22 mouse cellular contexts compared by ENCODE assay signal in the genomic region with DNA sequence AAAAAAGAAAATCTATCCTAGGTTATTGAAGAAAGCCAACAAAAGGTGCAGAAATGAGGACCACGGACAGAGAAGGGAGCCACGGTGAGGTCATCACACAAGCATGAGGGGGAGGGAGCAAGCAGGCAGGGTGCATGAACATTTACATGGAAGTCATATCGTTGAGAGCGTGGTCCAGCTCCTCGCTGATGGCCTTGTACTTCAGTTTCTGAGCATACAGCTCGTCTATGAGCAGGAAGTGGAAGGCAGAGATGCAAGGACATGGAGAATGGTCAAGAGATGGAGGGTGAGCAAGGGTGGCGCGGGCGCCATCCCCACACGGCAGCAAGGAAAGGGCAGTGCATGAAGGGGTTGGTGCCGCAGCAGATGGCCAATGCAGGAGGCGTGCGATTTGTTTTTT. TPM values are rescaled to one million over a fixed set of nuclear protein-coding genes. Genes with fewer than 3 reads are reported as not detected.
DNase-seq lines count a peak whose midpoint lies in the region; ATAC-seq and TF ChIP-seq lines count a peak whose summit lies in the region.
"Had no signal": no experiment of that assay in that cellular context is flagged by ENCODE, and none has a peak within 500 bp of the region (broad histone marks: within the 10 kb centered on the region; RNA-seq: fewer than 3 reads in every experiment).

No protein-coding gene starts in this region.

- H3K36me3 ChIP-seq in heart, adult 2 months (ENCODE audit: control insufficient read depth, insufficient read depth, low read length), result peaks cover 54% of the 10 kb centered on the region
- peaks cover 98% of the 10 kb centered on the region for H3K36me3 ChIP-seq in liver, embryonic 12.5 days
- peaks cover 66% of the 10 kb centered on the region for H3K36me3 ChIP-seq in liver, embryonic 11.5 days (ENCODE audit: control insufficient read depth, insufficient read depth, low read length)
- peaks cover 100% of the 10 kb centered on the region for H3K36me3 ChIP-seq in megakaryocyte, embryonic 14.5 days (replicated peaks; ENCODE audit: low read length)

- WGBS in heart, adult 2 months, result 70% methylated on average over 13 of the region's 13 CpGs
- 87% methylated on average over 13 of the region's 13 CpGs for WGBS in liver, embryonic 12.5 days (ENCODE audit: insufficient replicate concordance)
- 91% methylated on average over 13 of the region's 13 CpGs for WGBS in liver, embryonic 11.5 days

- H3K27me3 ChIP-seq in heart, adult 2 months (ENCODE audit: control insufficient read depth, insufficient read depth, low read length), result no peaks in the 10 kb centered on the region
- no peaks in the 10 kb centered on the region for H3K27me3 ChIP-seq in liver, embryonic 12.5 days (replicated peaks)
- H3K27me3 ChIP-seq in liver, embryonic 11.5 days (replicated peaks; ENCODE audit: control insufficient read depth, insufficient read depth, low read length), result no peaks in the 10 kb centered on the region
- H3K27me3 ChIP-seq in megakaryocyte, embryonic 14.5 days (replicated peaks), result no peaks in the 10 kb centered on the region
- H3K27me3 ChIP-seq: CH12.LX; embryonic facial prominence, embryonic 13.5 days; forebrain, embryonic 12.5 days; hindbrain, embryonic 12.5 days; Patski had no signal

- TF ChIP-seq POLR2A in heart, adult 2 months (IDR thresholded peaks at IDR 0.05; ENCODE audit: insufficient read depth, low read depth, low read length), result 0 out of 2 replicates have a peak, but pooled peaks have one; percentile 33

- DNase-seq in heart, adult 2 months, result no peak
- no peak for DNase-seq in heart, postnatal 10 days
- no peak for DNase-seq in liver, embryonic 11.5 days (ENCODE audit: low spot score)
- DNase-seq: adrenal gland, adult 2 months; adrenal gland, postnatal 25 days; cerebellum, adult 18-20 months; cerebellum, adult 9-11 months; cerebellum, postnatal 36 days; gastrocnemius, postnatal 14 days; heart, postnatal 36 days had no signal

- peaks cover 5% of the 10 kb centered on the region for H3K4me1 ChIP-seq in heart, adult 2 months (ENCODE audit: control insufficient read depth, insufficient read depth, low read length)
- peaks cover 27% of the 10 kb centered on the region for H3K4me1 ChIP-seq in liver, embryonic 12.5 days
- peaks cover 18% of the 10 kb centered on the region for H3K4me1 ChIP-seq in liver, embryonic 11.5 days (replicated peaks; ENCODE audit: control insufficient read depth, insufficient read depth, low read length)
- peaks cover 90% of the 10 kb centered on the region for H3K4me1 ChIP-seq in megakaryocyte, embryonic 14.5 days
- H3K4me1 ChIP-seq: embryonic facial prominence, embryonic 13.5 days; forebrain, embryonic 12.5 days; hindbrain, embryonic 12.5 days had no signal

- H3K4me2 ChIP-seq in liver, embryonic 12.5 days, result no peak overlapping the region
- no peak overlapping the region for H3K4me2 ChIP-seq in liver, embryonic 11.5 days
- H3K4me2 ChIP-seq: embryonic facial prominence, embryonic 13.5 days; forebrain, embryonic 12.5 days; hindbrain, embryonic 12.5 days had no signal

- no peak overlapping the region for H3K4me3 ChIP-seq in heart, adult 2 months
- no peak overlapping the region for H3K4me3 ChIP-seq in liver, embryonic 12.5 days
- H3K4me3 ChIP-seq in liver, embryonic 11.5 days (ENCODE audit: low read depth, low read length), result no peak overlapping the region
- peak overlapping the region; percentile 65 for H3K4me3 ChIP-seq in megakaryocyte, embryonic 14.5 days (replicated peaks)
- H3K4me3 ChIP-seq: embryonic facial prominence, embryonic 13.5 days; forebrain, embryonic 12.5 days; hindbrain, embryonic 12.5 days had no signal

- TF ChIP-seq CTCF in heart, adult 2 months (IDR thresholded peaks at IDR 0.05), result no peak

- H3K27ac ChIP-seq in heart, adult 2 months, result no peak overlapping the region
- 0 out of 2 replicates have a peak overlapping the region, but pooled peaks have one; percentile 55 for H3K27ac ChIP-seq in liver, embryonic 12.5 days
- no peak overlapping the region for H3K27ac ChIP-seq in liver, embryonic 11.5 days (ENCODE audit: low read depth, low read length)
- H3K27ac ChIP-seq: embryonic facial prominence, embryonic 13.5 days; forebrain, embryonic 12.5 days; hindbrain, embryonic 12.5 days had no signal

- intact Hi-C loops in heart, adult 2 months (cut with DNase I), result no loop called here
- intact Hi-C loops in heart, postnatal 10 days (cut with DNase I), result no loop called here

- no peak for ATAC-seq in liver, embryonic 12.5 days
- no peak for ATAC-seq in liver, embryonic 11.5 days (replicated peaks; ENCODE audit: low FRiP score)
- ATAC-seq in megakaryocyte, adult 5-6 weeks (ENCODE audit: poor library complexity, severe bottlenecking), result no peak
- ATAC-seq: activated CD4-positive, CD25-positive, alpha-beta regulatory T cell, adult 4 months; forebrain, embryonic 16.5 days; hindbrain, embryonic 16.5 days; inflammation-experienced regulatory T-cells, adult 6 months; Patski had no signal

- TF ChIP-seq EP300 in heart, adult 2 months (IDR thresholded peaks at IDR 0.05; ENCODE audit: insufficient read depth, low read depth, low read length), result 0 out of 2 replicates have a peak, but pooled peaks have one; percentile 51

- H3K9ac ChIP-seq in heart, adult 2 months (ENCODE audit: low read depth, low read length), result no peak overlapping the region
- H3K9ac ChIP-seq in liver, embryonic 12.5 days, result no peak overlapping the region
- H3K9ac ChIP-seq in liver, embryonic 11.5 days (ENCODE audit: low read depth, low read length), result no peak overlapping the region
- H3K9ac ChIP-seq: embryonic facial prominence, embryonic 13.5 days; forebrain, embryonic 12.5 days; hindbrain, embryonic 12.5 days had no signal

- H3K9me3 ChIP-seq in liver, embryonic 12.5 days (replicated peaks), result peaks cover under 1% of the 10 kb centered on the region; the same call in 1 of the 2 replicates
- no peaks in the 10 kb centered on the region for H3K9me3 ChIP-seq in liver, embryonic 11.5 days (ENCODE audit: control insufficient read depth, low read length)
- H3K9me3 ChIP-seq in megakaryocyte, embryonic 14.5 days, result no peaks in the 10 kb centered on the region
- H3K9me3 ChIP-seq: embryonic facial prominence, embryonic 13.5 days; forebrain, embryonic 12.5 days; hindbrain, embryonic 12.5 days had no signal

- H3K79me2 ChIP-seq in heart, adult 2 months (replicated peaks; ENCODE audit: control insufficient read depth, insufficient read depth, low read length), result no peaks in the 10 kb centered on the region

RNA-seq across cellular contexts. Expression of a gene that starts 19.7 kb away (rescaled TPM):
- over 10,000 TPM in 1 of 2 experiments, 1,000 to 10,000 TPM in 1; 9,950 to 10,380 TPM for total RNA-seq in heart, adult 2 months (2021)
- 5,659 and 10,700 TPM in 2 replicates for polyA plus RNA-seq in heart, adult 2 months (2012; rRNA removed)
- 1,000 to 10,000 TPM; 9,258 to 9,439 TPM for total RNA-seq in heart, postnatal 10 days (2021)
- polyA plus RNA-seq in liver, embryonic 12.5 days (2016; fragmentation: Nextera tagmentation; extraction: Ambion mirVana), result 214 and 225 TPM in 2 replicates
- polyA plus RNA-seq in liver, embryonic 11.5 days (2014; fragmentation: Nextera tagmentation; extraction: Ambion mirVana), result 378 and 420 TPM in 2 replicates
- 27.0 and 240 TPM in 2 replicates for polyA plus RNA-seq in megakaryocyte, embryonic 14.5 days (2012; ENCODE audit: insufficient read depth, low replicate concordance)
- 27.3 and 27.9 TPM in 2 replicates for total RNA-seq in megakaryocyte, adult 5-6 weeks (2015)
- total RNA-seq in megakaryocyte, adult 5-6 weeks (2017), result 34.1 and 39.8 TPM in 2 replicates

RNA-seq across cellular contexts. Expression of a gene that starts 54.2 kb away (rescaled TPM):
- total RNA-seq in heart, adult 2 months (2021), result 10 to 100 TPM; 20.4 to 20.6 TPM
- 6.8 and 10.8 TPM in 2 replicates for polyA plus RNA-seq in heart, adult 2 months (2012; rRNA removed)
- total RNA-seq in heart, postnatal 10 days (2021), result 10 to 100 TPM; 22.2 to 23.7 TPM
- 8.9 and 9.4 TPM in 2 replicates for polyA plus RNA-seq in liver, embryonic 12.5 days (2016; fragmentation: Nextera tagmentation; extraction: Ambion mirVana)
- polyA plus RNA-seq in liver, embryonic 11.5 days (2014; fragmentation: Nextera tagmentation; extraction: Ambion mirVana), result 11.6 and 12.7 TPM in 2 replicates
- 8.5 TPM in 2 replicates for polyA plus RNA-seq in megakaryocyte, embryonic 14.5 days (2012; ENCODE audit: insufficient read depth, low replicate concordance)
- 52.5 and 58.1 TPM in 2 replicates for total RNA-seq in megakaryocyte, adult 5-6 weeks (2015)
- total RNA-seq in megakaryocyte, adult 5-6 weeks (2017), result 40.7 and 44.6 TPM in 2 replicates

Comparison
In these comparisons a context has a peak if more than half of its experiments do, and no peak if none do; other contexts are left out.
1. RNA of a gene that starts 19.7 kb away (polyA plus RNA-seq): 5,659 to 10,700 TPM in heart, adult 2 months; 378 to 420 TPM in liver, embryonic 11.5 days, 27.0 to 240 TPM in megakaryocyte, embryonic 14.5 days and 214 to 225 TPM in liver, embryonic 12.5 days; every median in the first group is over 10 times any median in the second.